In genomic region chr1:127945696-127946575, GRCm38 (mm10) we compare ENCODE assay signal across 10 mouse cellular contexts.
DNase-seq lines count a peak whose midpoint lies in the region; ATAC-seq and TF ChIP-seq lines count a peak whose summit lies in the region.
"Had no signal": no experiment of that assay in that cellular context is flagged by ENCODE, and none has a peak within 500 bp of the region (broad histone marks: within the 10 kb centered on the region; RNA-seq: fewer than 3 reads in every experiment).

No protein-coding gene starts in this region.

- no peak overlapping the region for H3K4me2 ChIP-seq in hindbrain, postnatal 0 days (ENCODE audit: low read depth, low read length)
- no peak overlapping the region for H3K4me2 ChIP-seq in hindbrain, embryonic 11.5 days (replicated peaks; ENCODE audit: low read depth, low read length)
- H3K4me2 ChIP-seq in lung, embryonic 14.5 days = no peak overlapping the region

- H3K9me3 ChIP-seq in hindbrain, postnatal 0 days (ENCODE audit: low read length) = no peaks in the 10 kb centered on the region
- H3K9me3 ChIP-seq in hindbrain, embryonic 11.5 days (ENCODE audit: control insufficient read depth, low read length) = no peaks in the 10 kb centered on the region; the same call in 1 of the 2 replicates
- no peaks in the 10 kb centered on the region for H3K9me3 ChIP-seq in lung, embryonic 14.5 days (ENCODE audit: low read depth, low read length)

- TF ChIP-seq CTCF in hindbrain, postnatal 0 days (IDR thresholded peaks at IDR 0.05; ENCODE audit: low read depth) = no peak
- TF ChIP-seq CTCF in lung, embryonic 14.5 days (IDR thresholded peaks at IDR 0.05; ENCODE audit: low read depth) = no peak

- H3K9ac ChIP-seq in hindbrain, postnatal 0 days (replicated peaks; ENCODE audit: low read length) = no peak overlapping the region
- H3K9ac ChIP-seq in hindbrain, embryonic 11.5 days (ENCODE audit: low read depth, low read length) = no peak overlapping the region
- no peak overlapping the region for H3K9ac ChIP-seq in lung, embryonic 14.5 days

- ATAC-seq in hindbrain, postnatal 0 days = peak; percentile 44; the same call in 1 of the 2 replicates
- no peak for ATAC-seq in hindbrain, embryonic 11.5 days (ENCODE audit: low FRiP score)
- ATAC-seq in lung, embryonic 14.5 days (ENCODE audit: insufficient read depth) = peak; percentile 29; the same call in 1 of the 2 replicates

- 64% methylated on average over 3 of the region's 3 CpGs for WGBS in hindbrain, postnatal 0 days
- 92% methylated on average over 3 of the region's 3 CpGs for WGBS in hindbrain, embryonic 11.5 days
- 50% methylated on average over 3 of the region's 3 CpGs for WGBS in lung, embryonic 14.5 days

- no peaks in the 10 kb centered on the region for H3K27me3 ChIP-seq in hindbrain, postnatal 0 days (ENCODE audit: insufficient read depth, low read length)
- no peaks in the 10 kb centered on the region for H3K27me3 ChIP-seq in hindbrain, embryonic 11.5 days (ENCODE audit: control insufficient read depth, insufficient read depth, low read length)
- no peaks in the 10 kb centered on the region for H3K27me3 ChIP-seq in lung, embryonic 14.5 days (ENCODE audit: insufficient read depth, low read length)

- H3K4me3 ChIP-seq in hindbrain, postnatal 0 days (ENCODE audit: low read length) = no peak overlapping the region
- H3K4me3 ChIP-seq in hindbrain, embryonic 11.5 days (ENCODE audit: low read depth, low read length) = no peak overlapping the region
- no peak overlapping the region for H3K4me3 ChIP-seq in lung, embryonic 14.5 days (ENCODE audit: low read depth, low read length)

- peak; percentile 68 to 71 for DNase-seq in cerebellum, postnatal 10 days
- no peak for DNase-seq in cerebellum, postnatal 36 days
- DNase-seq in hindbrain, postnatal 0 days (ENCODE audit: low spot score) = peak; percentile 30
- no peak for DNase-seq in hindbrain, embryonic 11.5 days (ENCODE audit: low spot score)
- peak; percentile 66 for DNase-seq in lung, embryonic 14.5 days
- DNase-seq in lung, postnatal 36 days = no peak
- DNase-seq in heart, postnatal 4 days = peak; percentile 39
- no peak for DNase-seq in embryo, embryonic 11 days
- DNase-seq: cerebellum, adult 9-11 months; thymus, postnatal 25 days had no signal

- no peaks in the 10 kb centered on the region for H3K4me1 ChIP-seq in hindbrain, postnatal 0 days (ENCODE audit: insufficient read depth, low read length)
- H3K4me1 ChIP-seq in hindbrain, embryonic 11.5 days (replicated peaks; ENCODE audit: control insufficient read depth, insufficient read depth, low read length) = no peaks in the 10 kb centered on the region
- peaks cover 9% of the 10 kb centered on the region; the same call in 1 of the 2 replicates for H3K4me1 ChIP-seq in lung, embryonic 14.5 days (ENCODE audit: insufficient read depth)

- H3K27ac ChIP-seq in hindbrain, postnatal 0 days = peak overlapping the region; percentile 22; the same call in 1 of the 2 replicates
- no peak overlapping the region for H3K27ac ChIP-seq in hindbrain, embryonic 11.5 days (ENCODE audit: low read depth, low read length)
- H3K27ac ChIP-seq in lung, embryonic 14.5 days (ENCODE audit: low read depth) = peak overlapping the region; percentile 79

- H3K36me3 ChIP-seq in hindbrain, postnatal 0 days (ENCODE audit: insufficient read depth, low read length) = peaks cover 32% of the 10 kb centered on the region
- H3K36me3 ChIP-seq in hindbrain, embryonic 11.5 days (ENCODE audit: control insufficient read depth, insufficient read depth, low read length) = no peaks in the 10 kb centered on the region
- peaks cover 34% of the 10 kb centered on the region for H3K36me3 ChIP-seq in lung, embryonic 14.5 days (ENCODE audit: insufficient read depth)

Comparison
In these comparisons a context has a peak if more than half of its experiments do, and no peak if none do; other contexts are left out.
1. DNase-seq: peak in cerebellum, postnatal 10 days (2 of 2), hindbrain, postnatal 0 days (single experiment), lung, embryonic 14.5 days (single experiment) and heart, postnatal 4 days (single experiment); none in cerebellum, postnatal 36 days (0 of 2), hindbrain, embryonic 11.5 days (single experiment), lung, postnatal 36 days (single experiment) and embryo, embryonic 11 days (single experiment).